Mouse (Mus musculus): Measurements from ENCODE around the gene Carns1.

GRCm38 (mm10) chr19:4187303-4187702, 12.0 kb upstream of the Carns1 start:
- TF ChIP-seq POLR2A (IDR thresholded peaks at IDR 0.05; ENCODE audit: insufficient read depth, low read depth, low read length) (no peak), CTCF (IDR thresholded peaks at IDR 0.05; ENCODE audit: insufficient read depth, low read depth, low read length) (no peak)
